Mouse (Mus musculus): ENCODE data around the gene Trdmt1. TPM values are rescaled to one million over a fixed set of nuclear protein-coding genes. Genes with fewer than 3 reads are reported as not detected.
A peak's percentile ranks its signal among the peaks of the same experiment; 100 is the strongest.

Gene Trdmt1
- polyA plus RNA-seq, 1 experiment from 2014 or later, result 9.3 TPM

DNA sequence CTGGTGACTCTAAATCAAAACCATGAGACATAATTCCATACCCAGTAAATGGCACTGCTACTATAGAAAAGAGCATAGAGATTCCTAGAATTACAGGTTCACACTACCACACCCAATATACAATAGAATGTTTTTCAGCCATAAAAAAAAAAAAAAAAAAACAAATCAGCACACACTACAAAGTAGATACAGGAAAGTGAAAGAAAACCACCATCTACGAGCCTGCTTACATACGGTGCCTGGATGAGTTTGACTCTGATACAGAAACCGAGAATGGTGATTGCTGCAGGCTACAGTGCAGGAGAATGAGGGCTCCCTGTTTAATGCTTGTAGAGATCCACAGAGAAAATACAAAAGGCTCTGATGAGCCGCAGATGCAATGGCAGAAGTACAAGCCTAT is 51.5 kb downstream of the Trdmt1 start:
- H3K27me3 ChIP-seq, result no peaks in the 10 kb centered on the region
- H3K9ac ChIP-seq (replicated peaks), result no peak overlapping the region
- H3K9me3 ChIP-seq, result no peaks in the 10 kb centered on the region
- WGBS, result 76% methylated on average over 4 of the region's 4 CpGs
- no peak for ATAC-seq (ENCODE audit: insufficient number of reproducible peaks, insufficient read depth, low FRiP score, low TSS enrichment, low read depth)
- H3K4me3 ChIP-seq (replicated peaks), result no peak overlapping the region
- H3K4me1 ChIP-seq (replicated peaks), result peaks cover 17% of the 10 kb centered on the region
- H3K27ac ChIP-seq, result no peak overlapping the region
- no peaks in the 10 kb centered on the region for H3K36me3 ChIP-seq
- H3K4me2 ChIP-seq, result no peak overlapping the region

DNA sequence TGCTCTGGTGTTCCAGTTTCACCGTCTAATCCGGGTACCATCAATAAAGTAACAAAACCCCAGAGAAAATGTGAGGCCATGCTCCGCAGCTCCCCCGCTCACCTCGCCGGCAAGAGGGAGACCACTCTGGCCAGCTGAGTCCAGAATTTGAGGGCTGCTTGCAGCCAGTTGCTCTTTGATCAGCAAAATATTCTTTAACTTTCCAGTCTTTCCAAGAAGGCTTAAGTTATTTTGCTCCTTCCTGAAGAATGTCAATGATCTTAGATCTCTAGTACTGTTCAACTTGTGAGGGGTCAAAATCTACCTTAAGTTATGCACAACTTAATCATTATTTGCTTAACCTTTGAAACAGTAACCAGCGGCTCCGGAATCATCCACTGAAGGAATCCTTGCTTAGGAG is 52.7 kb downstream of the Trdmt1 start, which contains the start of gene Cubn:
TSS of gene Cubn (minus strand) at position 80 of the 400 bp plus-strand sequence.
- 56% methylated on average over 8 of the region's 8 CpGs for WGBS
- ATAC-seq (ENCODE audit: insufficient number of reproducible peaks, insufficient read depth, low FRiP score, low TSS enrichment, low read depth), result no peak

DNA sequence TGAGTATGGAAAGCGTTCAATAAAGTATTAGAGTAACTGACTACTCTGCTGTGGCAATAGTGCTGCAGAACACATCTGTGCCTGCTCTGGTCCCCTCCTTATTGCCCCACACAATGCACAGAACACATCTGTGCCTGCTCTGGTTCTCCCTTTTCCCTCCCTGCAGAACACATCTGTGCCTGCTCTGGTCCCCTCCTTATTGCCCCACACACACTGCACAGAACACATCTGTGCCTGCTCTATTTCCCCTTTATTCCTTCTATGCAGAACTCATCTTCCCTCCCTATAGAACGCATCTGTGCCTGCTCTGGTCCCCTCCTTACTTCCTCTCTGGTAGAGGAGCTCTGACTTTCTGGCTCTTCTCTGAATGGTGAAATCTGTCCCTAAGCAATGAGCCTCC is 54.0 kb downstream of the Trdmt1 start:
- WGBS, result 61% methylated on average over 2 of the region's 2 CpGs
- peak; percentile 73; the same call in 1 of the 2 replicates for ATAC-seq (ENCODE audit: insufficient number of reproducible peaks, insufficient read depth, low FRiP score, low TSS enrichment, low read depth)
- H3K4me3 ChIP-seq (replicated peaks), result no peak overlapping the region
- no peaks in the 10 kb centered on the region for H3K27me3 ChIP-seq
- H3K9ac ChIP-seq (replicated peaks), result no peak overlapping the region
- H3K4me1 ChIP-seq (replicated peaks), result peaks cover 17% of the 10 kb centered on the region
- H3K36me3 ChIP-seq, result no peaks in the 10 kb centered on the region
- no peak overlapping the region for H3K4me2 ChIP-seq
- no peaks in the 10 kb centered on the region for H3K9me3 ChIP-seq
- no peak overlapping the region for H3K27ac ChIP-seq

More for the DNA sequence above, 52.7 kb downstream of the Trdmt1 start, which contains the start of gene Cubn:
- Histone ChIP-seq H3K27me3 (no peaks in the 10 kb centered on the region), H3K4me1 (replicated peaks) (peaks cover 17% of the 10 kb centered on the region), H3K4me3 (replicated peaks) (no peak within 1 kb of the TSS), H3K4me2 (no peak within 1 kb of the TSS), H3K36me3 (no peaks in the 10 kb centered on the region), H3K9me3 (no peaks in the 10 kb centered on the region), H3K27ac (0 out of 2 replicates have a peak within 1 kb of the TSS, but pooled peaks have one; percentile 29), H3K9ac (replicated peaks) (no peak within 1 kb of the TSS)

DNA sequence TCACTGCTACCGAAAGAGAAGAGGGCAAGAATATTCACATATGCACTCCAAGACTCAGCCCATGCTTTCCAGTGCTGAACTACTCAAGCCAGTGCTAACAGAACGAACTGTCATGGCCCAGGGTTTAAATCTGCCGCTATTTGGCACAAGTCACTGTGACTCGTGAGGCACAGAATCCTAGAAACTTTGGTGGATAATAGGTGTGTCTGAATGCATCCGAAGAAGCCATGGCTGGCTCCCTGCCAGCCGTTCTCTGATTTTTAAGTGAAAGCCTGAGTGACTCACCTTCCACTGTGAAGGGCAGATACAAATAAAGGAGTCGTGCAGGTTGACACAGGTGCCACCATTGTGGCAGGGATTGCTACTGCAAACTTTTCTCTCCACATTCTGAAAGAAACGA is 58.0 kb downstream of the Trdmt1 start:
- 83% methylated on average over 8 of the region's 8 CpGs for WGBS
- H3K9ac ChIP-seq (replicated peaks), result no peak overlapping the region

DNA sequence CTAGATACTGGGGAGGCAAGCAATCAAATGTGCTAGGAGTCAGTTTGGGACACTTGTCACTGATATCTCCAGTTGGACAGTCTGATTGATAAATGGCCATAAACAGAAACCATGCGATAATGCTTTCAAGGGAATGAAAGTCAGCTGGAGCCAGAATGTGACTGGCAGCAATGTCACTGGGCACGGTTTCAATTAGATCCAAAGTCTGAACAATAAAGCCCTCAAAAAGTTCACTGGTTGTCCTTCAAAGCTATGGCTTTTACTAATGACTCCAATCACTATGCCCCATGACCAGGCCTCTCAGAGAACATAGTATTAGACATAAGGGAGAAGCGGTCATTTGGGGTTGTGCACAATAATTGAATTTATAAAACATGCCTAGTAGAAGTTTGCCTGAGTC is 59.9 kb downstream of the Trdmt1 start:
- no peaks in the 10 kb centered on the region for H3K36me3 ChIP-seq
- H3K4me2 ChIP-seq, result no peak overlapping the region
- H3K9me3 ChIP-seq, result no peaks in the 10 kb centered on the region
- H3K4me1 ChIP-seq (replicated peaks), result no peaks in the 10 kb centered on the region
- H3K27me3 ChIP-seq, result no peaks in the 10 kb centered on the region
- H3K27ac ChIP-seq, result no peak overlapping the region
- no peak overlapping the region for H3K4me3 ChIP-seq (replicated peaks)
- no peak for ATAC-seq (ENCODE audit: insufficient number of reproducible peaks, insufficient read depth, low FRiP score, low TSS enrichment, low read depth)
- H3K9ac ChIP-seq (replicated peaks), result no peak overlapping the region
- WGBS, result 66% methylated on average over 3 of the region's 3 CpGs

More for the DNA sequence above, 58.0 kb downstream of the Trdmt1 start:
- Histone ChIP-seq H3K27me3 (no peaks in the 10 kb centered on the region), H3K36me3 (no peaks in the 10 kb centered on the region), H3K4me3 (replicated peaks) (no peak overlapping the region), H3K4me1 (replicated peaks) (peaks cover 8% of the 10 kb centered on the region), H3K4me2 (no peak overlapping the region), H3K9me3 (no peaks in the 10 kb centered on the region), H3K27ac (no peak overlapping the region)
- ATAC-seq (ENCODE audit: insufficient number of reproducible peaks, insufficient read depth, low FRiP score, low TSS enrichment, low read depth), result no peak

DNA sequence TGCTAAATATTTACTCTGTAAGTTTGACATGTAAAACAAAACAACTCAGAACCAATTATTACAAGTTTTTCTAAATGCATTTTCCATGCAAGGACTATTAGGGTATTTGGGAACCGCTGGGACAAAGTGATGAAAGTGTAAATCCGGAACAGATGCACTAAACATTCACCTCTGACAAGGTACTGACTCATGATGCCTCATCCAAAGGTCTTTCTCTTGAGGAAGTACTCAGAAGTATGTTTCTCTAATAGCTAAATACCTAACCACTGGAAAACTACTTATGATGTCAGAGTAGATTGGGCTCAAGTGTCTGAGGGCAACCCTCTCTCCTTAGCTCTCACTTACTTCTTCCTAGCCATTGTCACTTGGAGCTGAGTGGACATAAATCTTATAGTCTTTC is 63.7 kb downstream of the Trdmt1 start:
- H3K27me3 ChIP-seq, result no peaks in the 10 kb centered on the region

DNA sequence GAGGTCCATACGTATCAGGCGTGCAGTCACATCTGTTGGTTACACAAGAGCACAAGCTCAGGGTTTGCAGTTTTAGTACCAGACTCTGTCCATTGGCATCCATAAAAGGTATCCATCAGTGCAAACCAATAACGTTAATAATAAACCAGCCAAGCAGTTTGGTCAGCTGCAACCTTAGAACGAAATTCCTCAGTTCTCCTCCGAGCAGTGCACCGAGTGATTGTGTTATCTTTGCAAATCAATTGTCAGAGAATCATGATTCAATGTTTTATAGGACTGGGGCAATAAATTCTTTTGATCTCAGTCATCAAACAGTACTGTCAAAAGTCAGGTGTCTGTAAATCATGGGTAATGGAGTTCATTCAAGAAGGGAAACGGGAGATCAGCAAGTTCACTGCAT is 65.3 kb downstream of the Trdmt1 start:
- H3K27me3 ChIP-seq, result no peaks in the 10 kb centered on the region
- no peak overlapping the region for H3K9ac ChIP-seq (replicated peaks)
- H3K27ac ChIP-seq, result no peak overlapping the region
- H3K4me2 ChIP-seq, result no peak overlapping the region
- 71% methylated on average over 7 of the region's 7 CpGs for WGBS
- no peaks in the 10 kb centered on the region for H3K9me3 ChIP-seq
- no peak for ATAC-seq (ENCODE audit: insufficient number of reproducible peaks, insufficient read depth, low FRiP score, low TSS enrichment, low read depth)
- H3K36me3 ChIP-seq, result no peaks in the 10 kb centered on the region
- H3K4me3 ChIP-seq (replicated peaks), result no peak overlapping the region
- no peaks in the 10 kb centered on the region for H3K4me1 ChIP-seq (replicated peaks)

More for the DNA sequence above, 63.7 kb downstream of the Trdmt1 start:
- Histone ChIP-seq H3K9ac (replicated peaks) (no peak overlapping the region), H3K4me1 (replicated peaks) (no peaks in the 10 kb centered on the region), H3K27ac (no peak overlapping the region), H3K4me2 (no peak overlapping the region), H3K36me3 (no peaks in the 10 kb centered on the region), H3K4me3 (replicated peaks) (no peak overlapping the region), H3K9me3 (no peaks in the 10 kb centered on the region)
- WGBS, result 87% methylated on average over 2 of the region's 2 CpGs
- no peak for ATAC-seq (ENCODE audit: insufficient number of reproducible peaks, insufficient read depth, low FRiP score, low TSS enrichment, low read depth)

DNA sequence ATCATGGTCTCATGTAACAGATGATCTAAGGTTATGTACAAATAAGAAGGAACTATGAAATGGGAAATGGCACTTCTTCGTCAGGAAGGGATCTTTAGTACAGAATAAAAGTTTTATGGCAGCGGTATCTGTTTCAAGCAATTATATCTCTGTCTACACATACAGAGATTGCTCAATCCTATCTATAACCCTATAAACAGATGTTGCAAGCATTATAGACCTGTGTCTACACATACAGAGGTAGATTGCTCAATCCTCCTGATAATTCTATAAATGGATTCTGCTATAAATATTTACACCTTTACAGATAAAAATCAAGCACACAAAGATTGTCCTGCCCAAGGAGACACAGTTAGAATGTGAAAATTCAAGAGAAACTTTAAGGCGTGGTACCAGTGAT is 74.4 kb downstream of the Trdmt1 start:
- WGBS, result 89% methylated on average over 3 of the region's 3 CpGs
- Histone ChIP-seq H3K36me3 (no peaks in the 10 kb centered on the region), H3K4me3 (replicated peaks) (no peak overlapping the region), H3K4me1 (replicated peaks) (no peaks in the 10 kb centered on the region), H3K9ac (replicated peaks) (no peak overlapping the region), H3K27ac (no peak overlapping the region), H3K4me2 (no peak overlapping the region), H3K27me3 (no peaks in the 10 kb centered on the region), H3K9me3 (no peaks in the 10 kb centered on the region)
- ATAC-seq (ENCODE audit: insufficient number of reproducible peaks, insufficient read depth, low FRiP score, low TSS enrichment, low read depth), result no peak

DNA sequence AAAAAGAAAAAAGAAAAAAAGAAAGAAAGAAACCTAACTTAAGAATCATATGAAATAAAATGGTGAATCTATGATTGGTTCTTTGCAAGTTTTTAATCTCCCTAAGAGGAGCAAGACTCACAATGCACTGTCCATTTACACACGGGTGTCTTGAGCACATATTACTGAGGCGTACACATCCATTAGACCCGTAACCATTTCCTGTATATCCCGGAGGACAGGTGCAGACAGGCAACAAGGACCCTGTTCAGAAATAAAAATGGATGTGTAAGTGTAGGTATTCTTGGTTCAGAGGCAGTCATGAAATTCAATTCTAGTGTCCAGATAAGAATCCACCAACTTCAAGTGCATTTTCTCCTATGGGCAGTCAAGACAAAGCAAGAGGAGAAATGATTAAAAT is 74.8 kb downstream of the Trdmt1 start:
- Histone ChIP-seq H3K36me3 (no peaks in the 10 kb centered on the region), H3K27me3 (no peaks in the 10 kb centered on the region)

DNA sequence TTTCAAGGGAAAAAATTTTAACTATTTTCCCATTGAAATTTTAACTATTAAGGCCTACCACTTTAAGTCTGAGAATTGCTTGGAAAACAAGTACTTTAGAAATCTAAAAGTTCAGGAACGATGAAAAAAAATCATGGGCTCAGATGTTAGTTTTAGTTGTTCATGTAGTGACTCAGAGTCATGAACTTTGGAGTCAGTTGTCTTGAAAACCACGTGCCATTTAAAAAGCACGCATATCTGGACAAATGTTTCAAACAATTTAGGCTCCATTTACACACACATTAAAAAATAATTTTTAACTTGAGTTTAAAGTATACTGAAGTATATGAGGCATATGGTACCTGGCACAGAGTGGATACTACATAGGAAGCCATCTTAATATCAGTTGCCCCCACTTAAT is 77.8 kb downstream of the Trdmt1 start:
- no peak overlapping the region for H3K4me2 ChIP-seq
- WGBS, result 90% methylated on average over 3 of the region's 3 CpGs

More for the DNA sequence above, 74.8 kb downstream of the Trdmt1 start:
- H3K27ac ChIP-seq, result no peak overlapping the region
- H3K9ac ChIP-seq (replicated peaks), result no peak overlapping the region
- no peak overlapping the region for H3K4me3 ChIP-seq (replicated peaks)
- H3K4me2 ChIP-seq, result no peak overlapping the region
- ATAC-seq (ENCODE audit: insufficient number of reproducible peaks, insufficient read depth, low FRiP score, low TSS enrichment, low read depth), result no peak
- H3K9me3 ChIP-seq, result no peaks in the 10 kb centered on the region
- 88% methylated on average over 4 of the region's 4 CpGs for WGBS
- H3K4me1 ChIP-seq (replicated peaks), result no peaks in the 10 kb centered on the region

More for the DNA sequence above, 77.8 kb downstream of the Trdmt1 start:
- ATAC-seq (ENCODE audit: insufficient number of reproducible peaks, insufficient read depth, low FRiP score, low TSS enrichment, low read depth), result no peak
- Histone ChIP-seq H3K36me3 (no peaks in the 10 kb centered on the region), H3K4me3 (replicated peaks) (no peak overlapping the region), H3K4me1 (replicated peaks) (no peaks in the 10 kb centered on the region), H3K9me3 (no peaks in the 10 kb centered on the region), H3K9ac (replicated peaks) (no peak overlapping the region), H3K27ac (no peak overlapping the region), H3K27me3 (no peaks in the 10 kb centered on the region)

Measured in limb, embryonic 12.5 days (tissue).